Mouse (Mus musculus): ENCODE measurements around the gene Ifnk.

Ifnk gene

GRCm38 (mm10) chr4:35140317-35140716 is 11.5 kb upstream of the Ifnk start:
- no peak for DNase-seq (ENCODE audit: low spot score in 2 of 2)

GRCm38 (mm10) chr4:35143472-35144102 is 8.3 kb upstream of the Ifnk start:
- no peak for DNase-seq (ENCODE audit: low spot score in 2 of 2)

GRCm38 (mm10) chr4:35145726-35146125 is 6.1 kb upstream of the Ifnk start:
- DNase-seq (ENCODE audit: low spot score in 2 of 2), result no peak

GRCm38 (mm10) chr4:35146597-35146996 is 5.3 kb upstream of the Ifnk start:
- DNase-seq (ENCODE audit: low spot score in 2 of 2), result no peak

- no peak for DNase-seq (ENCODE audit: low spot score in 2 of 2)
These were observed 3.5 kb upstream of the Ifnk start for GRCm38 (mm10) chr4:35148326-35148725.

GRCm38 (mm10) chr4:35150706-35151105 is 1.1 kb upstream of the Ifnk start:
- no peak for DNase-seq (ENCODE audit: low spot score in 2 of 2)

- DNase-seq (ENCODE audit: low spot score in 2 of 2), result no peak
These were observed 2.2 kb downstream of the Ifnk start for GRCm38 (mm10) chr4:35154051-35154450.

GRCm38 (mm10) chr4:35155132-35155922 is 3.5 kb downstream of the Ifnk start:
- peak; percentile 41 to 46 for DNase-seq (ENCODE audit: low spot score in 2 of 2)

GRCm38 (mm10) chr4:35156149-35156611 is 4.3 kb downstream of the Ifnk start:
- DNase-seq (ENCODE audit: low spot score in 2 of 2), result peak; percentile 76 to 79

- DNase-seq (ENCODE audit: low spot score in 2 of 2), result peak; percentile 80 to 88
These were observed 5.1 kb downstream of the Ifnk start, which contains the start of gene Mob3b for GRCm38 (mm10) chr4:35156751-35157611. Gene Mob3b, minus strand, starts transcription at chr4:35157484.

GRCm38 (mm10) chr4:35157815-35158214 is 6.0 kb downstream of the Ifnk start:
- no peak for DNase-seq (ENCODE audit: low spot score in 2 of 2)

- DNase-seq (ENCODE audit: low spot score in 2 of 2), result no peak
These were observed 13.4 kb downstream of the Ifnk start for GRCm38 (mm10) chr4:35165275-35165674.

GRCm38 (mm10) chr4:35165947-35166346 is 14.1 kb downstream of the Ifnk start:
- no peak for DNase-seq (ENCODE audit: low spot score in 2 of 2)

- no peak for DNase-seq (ENCODE audit: low spot score in 2 of 2)
These were observed 16.0 kb downstream of the Ifnk start for GRCm38 (mm10) chr4:35167855-35168254.

- no peak for DNase-seq (ENCODE audit: low spot score in 2 of 2)
These were observed 17.8 kb downstream of the Ifnk start for GRCm38 (mm10) chr4:35169571-35170125.

- DNase-seq (ENCODE audit: low spot score in 2 of 2), result no peak
These were observed 20.6 kb downstream of the Ifnk start for GRCm38 (mm10) chr4:35172471-35172870.

GRCm38 (mm10) chr4:35173551-35173950 is 21.7 kb downstream of the Ifnk start:
- DNase-seq (ENCODE audit: low spot score in 2 of 2), result no peak

GRCm38 (mm10) chr4:35175566-35175965 is 23.7 kb downstream of the Ifnk start:
- DNase-seq (ENCODE audit: low spot score in 2 of 2), result no peak

- DNase-seq (ENCODE audit: low spot score in 2 of 2), result no peak
These were observed 26.2 kb downstream of the Ifnk start for GRCm38 (mm10) chr4:35177926-35178645.

- DNase-seq (ENCODE audit: low spot score in 2 of 2), result no peak
These were observed 35.9 kb downstream of the Ifnk start for GRCm38 (mm10) chr4:35187617-35188326.
